Mouse (Mus musculus) heart, adult 2 months (tissue): ENCODE data around the gene Slc25a5.
"Not testable (repeated sequence)": the region's sequence is repeated elsewhere in the genome, so short reads cannot be mapped to it uniquely, and the experiment has no call there.

ENCODE experiments used
- CTCF ChIP-seq: fragments of 200-600 bp; IDR thresholded peaks from 2 replicates; pipeline ENCODE4 v1.8.1; 2022; ENCODE audit warnings: antibody characterized with exemption, mild to moderate bottlenecking, moderate library complexity
- EP300 ChIP-seq: fragments of 200-500 bp; IDR thresholded peaks from 2 replicates; pipeline ENCODE4 v1.6.1; 2011; ENCODE audit warnings: low read depth, low read length, control low read depth; ENCODE audit not compliant: insufficient read depth
- POLR2A ChIP-seq: fragments of 200-500 bp; IDR thresholded peaks from 2 replicates; pipeline ENCODE4 v1.6.1; 2011; ENCODE audit warnings: mild to moderate bottlenecking, low read depth, low read length, control low read depth; ENCODE audit not compliant: insufficient read depth

GRCm38 (mm10) chrX:36796734-36797133 is 1.3 kb downstream of the Slc25a5 start:
- TF ChIP-seq CTCF, EP300, POLR2A: not testable (repeated sequence)
